Mouse (Mus musculus) MEL (cell line): Measurements from ENCODE around the gene Ehmt2. TPM values are rescaled to one million over a fixed set of nuclear protein-coding genes. Genes with fewer than 3 reads are reported as not detected.

ENCODE experiments used
- DNase-seq: peaks from one replicate; pipeline ENCODE4 v3.0.0; 2011; ENCODE audit warnings: low read depth, low spot score
- H3K27ac ChIP-seq: 2 replicates; pipeline ENCODE4 v1.5.1; 2012; ENCODE audit warnings: low read depth, mild to moderate bottlenecking, control low read depth, low read length, moderate library complexity; ENCODE audit not compliant: control insufficient read depth
- H3K27me3 ChIP-seq, 2 experiments: fragments of 150-350 bp in 1 of 2; sonication (generic) in 1 of 2; 2 replicates each; pipeline ENCODE4 v1.6.1; 2012; ENCODE audit warnings: low read length in 2 of 2, mild to moderate bottlenecking in 2 of 2, improper control_type of control experiment in 1 of 2, moderate library complexity in 1 of 2; ENCODE audit not compliant: insufficient read depth in 2 of 2, control insufficient read depth in 1 of 2
- H3K36me3 ChIP-seq, 2 experiments: 2 replicates each; pipeline ENCODE4 v1.6.1; 2012 to 2014; ENCODE audit warnings: low read length in 2 of 2, improper control_type of control experiment in 1 of 2, inconsistent platforms in 1 of 2, mild to moderate bottlenecking in 1 of 2; ENCODE audit not compliant: insufficient read depth in 2 of 2, control insufficient read depth in 1 of 2
- H3K4me1 ChIP-seq, 2 experiments: fragments of 150-350 bp in 1 of 2; sonication (generic) in 1 of 2; 2 replicates each; pipeline ENCODE4 v1.6.1; 2012; ENCODE audit warnings: low read length in 2 of 2, improper control_type of control experiment in 1 of 2, mild to moderate bottlenecking in 1 of 2; ENCODE audit not compliant: insufficient read depth in 2 of 2, control insufficient read depth in 1 of 2
- H3K4me3 ChIP-seq, 2 experiments: fragments of 150-350 bp in 1 of 2; sonication (generic) in 1 of 2; 2 replicates each; pipeline ENCODE4 v1.5.1; 2012; ENCODE audit warnings: low read depth in 2 of 2, low read length in 2 of 2, mild to moderate bottlenecking in 2 of 2, moderate library complexity in 2 of 2, control low read depth in 1 of 2, improper control_type of control experiment in 1 of 2; ENCODE audit not compliant: control insufficient read depth in 1 of 2, insufficient read depth in 1 of 2
- H3K79me2 ChIP-seq: 2 replicates; pipeline ENCODE4 v1.6.1; 2012; ENCODE audit warnings: mild to moderate bottlenecking, low read length, moderate library complexity; ENCODE audit not compliant: control insufficient read depth, poor library complexity, insufficient read depth
- H3K9ac ChIP-seq: 2 replicates; pipeline ENCODE4 v1.6.1; 2012; ENCODE audit warnings: low read depth, mild to moderate bottlenecking, control low read depth, low read length, moderate library complexity; ENCODE audit not compliant: control insufficient read depth, poor library complexity, severe bottlenecking
- H3K9me3 ChIP-seq: fragments of 150-350 bp; sonication (generic); replicated peaks from 2 replicates; pipeline ENCODE4 v1.6.1; 2012; ENCODE audit warnings: mild to moderate bottlenecking, low read length, improper control_type of control experiment, moderate library complexity; ENCODE audit not compliant: insufficient read depth
- BHLHE40 ChIP-seq: IDR thresholded peaks from 2 replicates; pipeline ENCODE4 v1.6.1; 2012; ENCODE audit warnings: low read depth, mild to moderate bottlenecking, inconsistent platforms, low read length, improper control_type of control experiment, borderline replicate concordance
- CHD1 ChIP-seq: IDR thresholded peaks from 2 replicates; pipeline ENCODE4 v1.6.1; 2012; ENCODE audit warnings: low read depth, mild to moderate bottlenecking, inconsistent platforms, low read length, improper control_type of control experiment
- GABPA ChIP-seq: IDR thresholded peaks from 2 replicates; pipeline ENCODE4 v1.6.1; 2012; ENCODE audit warnings: low read depth, mild to moderate bottlenecking, inconsistent platforms, low read length, improper control_type of control experiment, moderate library complexity
- GATA1 ChIP-seq: IDR thresholded peaks from 2 replicates; pipeline ENCODE4 v1.6.1; 2011; ENCODE audit warnings: low read depth, low read length, improper control_type of control experiment
- HCFC1 ChIP-seq: IDR thresholded peaks from 2 replicates; pipeline ENCODE4 v1.6.1; 2012; ENCODE audit warnings: low read depth, mild to moderate bottlenecking, inconsistent platforms, low read length, improper control_type of control experiment, moderate library complexity
- JUND ChIP-seq: IDR thresholded peaks from 2 replicates; pipeline ENCODE4 v1.6.1; 2011; ENCODE audit warnings: low read depth, mild to moderate bottlenecking, improper control_type of control experiment, low read length
- KAT2A ChIP-seq: conservative IDR thresholded peaks from 2 replicates; pipeline ENCODE4 v1.6.1; 2012; ENCODE audit warnings: low read depth, low read length, improper control_type of control experiment, inconsistent platforms
- MAFK ChIP-seq: IDR thresholded peaks from 2 replicates; pipeline ENCODE4 v1.6.1; 2011; ENCODE audit warnings: low read depth, mild to moderate bottlenecking, low read length, improper control_type of control experiment, borderline replicate concordance
- MAX ChIP-seq: IDR thresholded peaks from 2 replicates; pipeline ENCODE4 v1.6.1; 2011; ENCODE audit warnings: low read length, improper control_type of control experiment
- MAZ ChIP-seq: IDR thresholded peaks from 2 replicates; pipeline ENCODE4 v1.6.1; 2012; ENCODE audit warnings: low read depth, mild to moderate bottlenecking, inconsistent platforms, low read length, improper control_type of control experiment
- MXI1 ChIP-seq: IDR thresholded peaks from 2 replicates; pipeline ENCODE4 v1.6.1; 2011; ENCODE audit warnings: mild to moderate bottlenecking, low read depth, low read length, improper control_type of control experiment
- MYC ChIP-seq: IDR thresholded peaks from 2 replicates; pipeline ENCODE4 v1.6.1; 2011; ENCODE audit warnings: low read depth, mild to moderate bottlenecking, low read length, improper control_type of control experiment, moderate library complexity
- NELFE ChIP-seq: IDR thresholded peaks from 2 replicates; pipeline ENCODE4 v1.6.1; 2011; ENCODE audit warnings: low read depth, low read length, improper control_type of control experiment
- NRF1 ChIP-seq: IDR thresholded peaks from 2 replicates; pipeline ENCODE4 v1.6.1; 2014; ENCODE audit warnings: low read depth, mild to moderate bottlenecking, inconsistent platforms, low read length, improper control_type of control experiment, moderate library complexity; ENCODE audit not compliant: poor library complexity, insufficient read depth, severe bottlenecking
- POLR2A ChIP-seq, 2 experiments: IDR thresholded peaks; 2 replicates each; pipeline ENCODE4 v1.6.1; 2011 to 2012; ENCODE audit warnings: low read length in 2 of 2, mild to moderate bottlenecking in 2 of 2, control low read depth in 1 of 2, improper control_type of control experiment in 1 of 2, low read depth in 1 of 2, moderate library complexity in 1 of 2; ENCODE audit not compliant: control insufficient read depth in 1 of 2, insufficient read depth in 1 of 2, poor library complexity in 1 of 2
- POLR2AphosphoS2 ChIP-seq: IDR thresholded peaks from 2 replicates; pipeline ENCODE4 v1.6.1; 2011; ENCODE audit warnings: low read length, improper control_type of control experiment
- POLR2AphosphoS5 ChIP-seq: IDR thresholded peaks from 2 replicates; pipeline ENCODE4 v1.6.1; 2012; ENCODE audit warnings: low read depth, borderline replicate concordance, mild to moderate bottlenecking, inconsistent platforms, low read length, moderate library complexity, mixed read lengths
- SIN3A ChIP-seq: IDR thresholded peaks from 2 replicates; pipeline ENCODE4 v1.6.1; 2012; ENCODE audit warnings: low read length, improper control_type of control experiment, inconsistent platforms
- SMC3 ChIP-seq: IDR thresholded peaks from 2 replicates; pipeline ENCODE4 v1.6.1; 2011; ENCODE audit warnings: low read depth, low read length, improper control_type of control experiment
- TAL1 ChIP-seq: IDR thresholded peaks from 2 replicates; pipeline ENCODE4 v1.6.1; 2012; ENCODE audit warnings: mild to moderate bottlenecking, inconsistent platforms, low read length, moderate library complexity, mixed read lengths
- TBP ChIP-seq: IDR thresholded peaks from 2 replicates; pipeline ENCODE4 v1.8.0; 2011; ENCODE audit warnings: low read depth, low read length, improper control_type of control experiment
- TCF12 ChIP-seq: IDR thresholded peaks from 2 replicates; pipeline ENCODE4 v1.6.1; 2014; ENCODE audit warnings: low read depth, mild to moderate bottlenecking, inconsistent platforms, low read length, improper control_type of control experiment, moderate library complexity
- UBTF ChIP-seq: IDR thresholded peaks from 2 replicates; pipeline ENCODE4 v1.6.1; 2012; ENCODE audit warnings: low read depth, mild to moderate bottlenecking, inconsistent platforms, low read length, improper control_type of control experiment, moderate library complexity, borderline replicate concordance; ENCODE audit not compliant: insufficient read depth
- USF1 ChIP-seq: IDR thresholded peaks from 2 replicates; pipeline ENCODE4 v1.6.1; 2014; ENCODE audit warnings: low read depth, mild to moderate bottlenecking, inconsistent platforms, low read length, improper control_type of control experiment, moderate library complexity
- USF2 ChIP-seq, 2 experiments: IDR thresholded peaks; 2 replicates each; pipeline ENCODE4 v1.6.1; 2011 to 2012; ENCODE audit warnings: improper control_type of control experiment in 2 of 2, low read length in 2 of 2, borderline replicate concordance in 1 of 2, inconsistent platforms in 1 of 2, low read depth in 1 of 2, mild to moderate bottlenecking in 1 of 2; ENCODE audit not compliant: insufficient read depth in 1 of 2
- ZNF384 ChIP-seq: IDR thresholded peaks from 2 replicates; pipeline ENCODE4 v1.6.1; 2012; ENCODE audit warnings: low read depth, mild to moderate bottlenecking, inconsistent platforms, low read length, improper control_type of control experiment
- polyA plus RNA-seq, 2 experiments: library from polyadenylated mRNA; stranded (reverse) in 1 of 2; unstranded in 1 of 2; fragments of >175 nt in 1 of 2; fragments of >200 nt in 1 of 2; gene quantifications; 2 replicates each; pipeline versions ENCODE4 v1.2.1 to v1.2.4; 2012; ENCODE audit warnings: low replicate concordance in 2 of 2, low read depth in 1 of 2; ENCODE audit not compliant: insufficient read length in 2 of 2, insufficient read depth in 1 of 2, missing spikeins in 1 of 2
- total RNA-seq: library from RNA; depleted of rRNA; stranded (reverse); fragments of 300-350 nt; gene quantifications from 2 replicates; pipeline ENCODE4 v1.2.3, GENCODE M21; 2012; rRNA removed

Gene Ehmt2
- total RNA-seq = 66.6 and 67.4 TPM in 2 replicates
- polyA plus RNA-seq = 100 to 1,000 TPM in 1 of 2 experiments, not detected in 1; 113 TPM

DNA sequence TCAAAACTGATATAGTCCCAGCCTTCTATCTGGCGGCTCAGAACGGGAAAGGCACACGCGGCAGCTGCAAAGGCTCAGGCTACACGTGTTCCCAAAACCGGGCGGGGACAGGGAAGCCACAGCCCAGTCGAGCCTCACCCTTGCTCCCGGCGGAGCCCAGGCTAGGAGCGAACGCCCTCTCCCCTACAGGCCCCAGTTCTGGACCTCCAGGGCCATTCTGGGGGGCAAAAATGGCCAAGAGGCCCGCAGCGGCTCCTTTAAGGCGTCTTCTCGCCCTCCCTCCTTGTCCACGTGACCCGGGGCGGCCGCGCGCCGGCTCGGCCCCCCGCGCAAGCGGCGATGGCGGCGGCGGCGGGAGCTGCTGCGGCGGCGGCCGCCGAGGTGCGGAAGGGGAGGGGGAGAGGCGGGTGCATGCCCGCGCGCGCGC is at the start of gene Ehmt2, which contains the start of gene C2:
Ehmt2 (plus strand) TSS at position 310 of the 427 bp plus-strand sequence.
C2 (minus strand) TSS at position 106 of the 427 bp plus-strand sequence.
- Histone ChIP-seq H3K79me2 (peaks cover 34% of the 10 kb centered on the region), H3K9ac (peak within 1 kb of the TSS; percentile 86), H3K4me3 (peak within 1 kb of the TSS; percentile 75 to 88), H3K36me3 (peaks cover 2 to 17% of the 10 kb centered on the region in 2 experiments; a peak in 3 of 4 replicates), H3K9me3 (no peaks in the 10 kb centered on the region), H3K4me1 (peaks cover 0 to 21% of the 10 kb centered on the region in 2 experiments; a peak in 3 of 4 replicates), H3K27ac (peak within 1 kb of the TSS; percentile 90), H3K27me3 (no peaks in the 10 kb centered on the region)
- TF ChIP-seq MAZ = peak; percentile 81
- no peak for TF ChIP-seq ZNF384
- TF ChIP-seq HCFC1 = peak; percentile 65
- no peak for TF ChIP-seq GATA1
- no peak for TF ChIP-seq GABPA
- no peak for TF ChIP-seq TAL1
- TF ChIP-seq MYC = peak; percentile 96
- no peak for TF ChIP-seq POLR2AphosphoS5
- TF ChIP-seq POLR2AphosphoS2 = peak; percentile 17; the same call in 1 of the 2 replicates
- no peak for TF ChIP-seq JUND
- peak; percentile 85 for TF ChIP-seq SIN3A
- TF ChIP-seq CHD1 = no peak
- peak; percentile 48; the same call in 1 of the 2 replicates for TF ChIP-seq NRF1
- TF ChIP-seq MXI1 = peak; percentile 98
- TF ChIP-seq MAX = peak; percentile 91
- no peak for TF ChIP-seq BHLHE40
- peak; percentile 42; the same call in 1 of the 2 replicates for TF ChIP-seq KAT2A
- no peak for TF ChIP-seq TBP
- TF ChIP-seq NELFE = peak; percentile 78
- TF ChIP-seq USF2 (IDR thresholded peaks at IDR 0.05; ENCODE audit: borderline replicate concordance in 1 of 2, insufficient read depth in 1 of 2, low read depth in 1 of 2, low read length in 2 of 2) = peak in 1 of 2 experiments; percentile 67; a peak in 3 of 4 replicates
- TF ChIP-seq USF1 = peak; percentile 92
- TF ChIP-seq TCF12 = no peak
- no peak for TF ChIP-seq UBTF
- TF ChIP-seq SMC3 = no peak
- no peak for TF ChIP-seq MAFK
- peak in 1 of 2 experiments; percentile 77; a peak in 1 of 4 replicates for TF ChIP-seq POLR2A (IDR thresholded peaks at IDR 0.05; ENCODE audit: control insufficient read depth in 1 of 2, insufficient read depth in 1 of 2, low read depth in 1 of 2, low read length in 2 of 2, poor library complexity in 1 of 2)
- peak; percentile 83 for DNase-seq
